Mouse (Mus musculus): ENCODE measurements around the gene Dgat2.

DNA sequence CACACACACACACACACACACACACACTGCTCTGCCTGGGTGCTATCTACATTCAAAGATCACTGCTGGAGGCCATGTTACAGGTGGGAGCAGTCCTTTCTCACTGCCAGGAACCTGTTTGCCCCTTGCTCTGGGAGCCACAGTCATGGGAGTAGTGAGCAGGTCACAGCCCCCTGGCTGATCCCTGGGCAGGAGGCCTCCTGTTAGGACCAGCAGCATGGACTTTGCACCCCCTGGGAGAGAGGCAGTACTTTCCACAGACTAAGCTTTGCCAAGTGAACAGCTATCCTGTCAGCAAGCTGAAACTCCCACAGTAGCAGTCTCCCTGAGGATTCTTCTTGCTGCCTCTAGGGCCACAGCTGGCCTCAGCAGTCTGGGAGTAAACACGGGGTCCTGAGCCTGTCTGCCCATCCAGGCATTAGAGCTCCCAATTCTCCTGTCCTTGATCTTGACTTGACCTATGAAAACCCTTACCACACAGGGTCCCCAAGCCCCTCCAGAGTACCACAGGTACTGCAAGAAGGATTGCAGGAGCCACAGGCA is 42.2 kb upstream of the Dgat2 start:
- TF ChIP-seq CTCF (IDR thresholded peaks at IDR 0.05; ENCODE audit: low read depth, low read length) (no peak), POLR2A (IDR thresholded peaks at IDR 0.05; ENCODE audit: borderline replicate concordance, low read depth, low read length) (no peak)

Measured in bone marrow macrophage, adult 2 months (primary cell).